Mouse (Mus musculus): ENCODE measurements around the gene Celf3. TPM values are rescaled to one million over a fixed set of nuclear protein-coding genes. Genes with fewer than 3 reads are reported as not detected.

Gene Celf3
- polyA plus RNA-seq, 1 experiment from 2014 or later = 1.7 TPM

- Histone ChIP-seq H3K4me1 (ENCODE audit: control insufficient read depth, insufficient read depth, low read length) (peaks cover 18% of the 10 kb centered on the region), H3K4me2 (ENCODE audit: low read depth, low read length) (no peak overlapping the region), H3K36me3 (ENCODE audit: control insufficient read depth, insufficient read depth) (no peaks in the 10 kb centered on the region), H3K27me3 (ENCODE audit: control insufficient read depth, insufficient read depth, low read length) (peaks cover 33% of the 10 kb centered on the region), H3K27ac (ENCODE audit: low read length) (no peak overlapping the region), H3K9ac (ENCODE audit: low read length) (no peak overlapping the region), H3K9me3 (replicated peaks; ENCODE audit: control insufficient read depth, low read length) (no peaks in the 10 kb centered on the region), H3K4me3 (ENCODE audit: low read length) (no peak overlapping the region)
- WGBS = 49% methylated on average over 8 of the region's 8 CpGs
- no peak for ATAC-seq (replicated peaks; ENCODE audit: extremely low read depth, insufficient read depth, low FRiP score)
Measured at GRCm38 (mm10) chr3:94476301-94477035, 1.6 kb upstream of the Celf3 start.

GRCm38 (mm10) chr3:94477444-94477843 lies 651 bp upstream of the Celf3 start:
- no peak overlapping the region for H3K4me2 ChIP-seq (ENCODE audit: low read depth, low read length)
- no peaks in the 10 kb centered on the region for H3K36me3 ChIP-seq (ENCODE audit: control insufficient read depth, insufficient read depth)
- no peak overlapping the region for H3K27ac ChIP-seq (ENCODE audit: low read length)
- H3K4me1 ChIP-seq (ENCODE audit: control insufficient read depth, insufficient read depth, low read length) = peaks cover 16% of the 10 kb centered on the region
- H3K27me3 ChIP-seq (ENCODE audit: control insufficient read depth, insufficient read depth, low read length) = peaks cover 33% of the 10 kb centered on the region
- no peak for ATAC-seq (replicated peaks; ENCODE audit: extremely low read depth, insufficient read depth, low FRiP score)
- H3K4me3 ChIP-seq (ENCODE audit: low read length) = no peak overlapping the region
- 52% methylated on average over 4 of the region's 4 CpGs for WGBS
- no peaks in the 10 kb centered on the region for H3K9me3 ChIP-seq (replicated peaks; ENCODE audit: control insufficient read depth, low read length)
- H3K9ac ChIP-seq (ENCODE audit: low read length) = no peak overlapping the region

GRCm38 (mm10) chr3:94478591-94479169 lies 585 bp downstream of the Celf3 start:
- Histone ChIP-seq H3K36me3 (ENCODE audit: control insufficient read depth, insufficient read depth) (no peaks in the 10 kb centered on the region), H3K9me3 (replicated peaks; ENCODE audit: control insufficient read depth, low read length) (no peaks in the 10 kb centered on the region), H3K4me1 (ENCODE audit: control insufficient read depth, insufficient read depth, low read length) (peaks cover 12% of the 10 kb centered on the region), H3K4me3 (ENCODE audit: low read length) (no peak overlapping the region), H3K27me3 (ENCODE audit: control insufficient read depth, insufficient read depth, low read length) (peaks cover 33% of the 10 kb centered on the region), H3K9ac (ENCODE audit: low read length) (no peak overlapping the region), H3K27ac (ENCODE audit: low read length) (no peak overlapping the region), H3K4me2 (ENCODE audit: low read depth, low read length) (no peak overlapping the region)
- ATAC-seq (replicated peaks; ENCODE audit: extremely low read depth, insufficient read depth, low FRiP score) = no peak
- 24% methylated on average over 9 of the region's 9 CpGs for WGBS

- Histone ChIP-seq H3K4me3 (ENCODE audit: low read length) (peak overlapping the region; percentile 26), H3K27me3 (ENCODE audit: control insufficient read depth, insufficient read depth, low read length) (peaks cover 33% of the 10 kb centered on the region), H3K27ac (ENCODE audit: low read length) (no peak overlapping the region), H3K9ac (ENCODE audit: low read length) (no peak overlapping the region), H3K4me1 (ENCODE audit: control insufficient read depth, insufficient read depth, low read length) (peaks cover 8% of the 10 kb centered on the region; the same call in 1 of the 2 replicates), H3K4me2 (ENCODE audit: low read depth, low read length) (peak overlapping the region; percentile 55), H3K9me3 (replicated peaks; ENCODE audit: control insufficient read depth, low read length) (no peaks in the 10 kb centered on the region), H3K36me3 (ENCODE audit: control insufficient read depth, insufficient read depth) (no peaks in the 10 kb centered on the region)
- WGBS = 6% methylated on average over 10 of the region's 11 CpGs
- ATAC-seq (replicated peaks; ENCODE audit: extremely low read depth, insufficient read depth, low FRiP score) = no peak
Measured at GRCm38 (mm10) chr3:94479564-94479963, 1.5 kb downstream of the Celf3 start.

GRCm38 (mm10) chr3:94480291-94480884 lies 2.3 kb downstream of the Celf3 start, which contains the start of gene Riiad1:
Gene Riiad1, minus strand, starts transcription at chr3:94480341.
- Histone ChIP-seq H3K9me3 (replicated peaks; ENCODE audit: control insufficient read depth, low read length) (no peaks in the 10 kb centered on the region), H3K36me3 (ENCODE audit: control insufficient read depth, insufficient read depth) (no peaks in the 10 kb centered on the region), H3K27ac (ENCODE audit: low read length) (no peak within 1 kb of the TSS), H3K9ac (ENCODE audit: low read length) (no peak within 1 kb of the TSS), H3K4me2 (ENCODE audit: low read depth, low read length) (peak within 1 kb of the TSS; percentile 55), H3K4me3 (ENCODE audit: low read length) (peak within 1 kb of the TSS; percentile 26), H3K27me3 (ENCODE audit: control insufficient read depth, insufficient read depth, low read length) (peaks cover 33% of the 10 kb centered on the region), H3K4me1 (ENCODE audit: control insufficient read depth, insufficient read depth, low read length) (peaks cover 8% of the 10 kb centered on the region; the same call in 1 of the 2 replicates)
- ATAC-seq (replicated peaks; ENCODE audit: extremely low read depth, insufficient read depth, low FRiP score) = no peak
- 10% methylated on average over 16 of the region's 16 CpGs for WGBS

GRCm38 (mm10) chr3:94481429-94481828 lies 3.3 kb downstream of the Celf3 start:
- no peak for ATAC-seq (replicated peaks; ENCODE audit: extremely low read depth, insufficient read depth, low FRiP score)
- no peak overlapping the region for H3K9ac ChIP-seq (ENCODE audit: low read length)
- WGBS = 48% methylated on average over 4 of the region's 4 CpGs
- no peaks in the 10 kb centered on the region for H3K9me3 ChIP-seq (replicated peaks; ENCODE audit: control insufficient read depth, low read length)
- no peak overlapping the region for H3K4me2 ChIP-seq (ENCODE audit: low read depth, low read length)
- H3K36me3 ChIP-seq (ENCODE audit: control insufficient read depth, insufficient read depth) = no peaks in the 10 kb centered on the region
- no peak overlapping the region for H3K4me3 ChIP-seq (ENCODE audit: low read length)
- no peak overlapping the region for H3K27ac ChIP-seq (ENCODE audit: low read length)
- peaks cover 8% of the 10 kb centered on the region; the same call in 1 of the 2 replicates for H3K4me1 ChIP-seq (ENCODE audit: control insufficient read depth, insufficient read depth, low read length)
- H3K27me3 ChIP-seq (ENCODE audit: control insufficient read depth, insufficient read depth, low read length) = peaks cover 33% of the 10 kb centered on the region

- Histone ChIP-seq H3K4me1 (ENCODE audit: control insufficient read depth, insufficient read depth, low read length) (peaks cover 10% of the 10 kb centered on the region; the same call in 1 of the 2 replicates), H3K36me3 (ENCODE audit: control insufficient read depth, insufficient read depth) (no peaks in the 10 kb centered on the region), H3K27ac (ENCODE audit: low read length) (no peak overlapping the region), H3K4me2 (ENCODE audit: low read depth, low read length) (no peak overlapping the region), H3K27me3 (ENCODE audit: control insufficient read depth, insufficient read depth, low read length) (peaks cover 31% of the 10 kb centered on the region), H3K9ac (ENCODE audit: low read length) (no peak overlapping the region), H3K9me3 (replicated peaks; ENCODE audit: control insufficient read depth, low read length) (no peaks in the 10 kb centered on the region), H3K4me3 (ENCODE audit: low read length) (no peak overlapping the region)
- ATAC-seq (replicated peaks; ENCODE audit: extremely low read depth, insufficient read depth, low FRiP score) = no peak; the same call in 1 of the 2 replicates
- WGBS = 71% methylated on average over 17 of the region's 17 CpGs
Measured at GRCm38 (mm10) chr3:94482764-94483385, 4.8 kb downstream of the Celf3 start.

- ATAC-seq (replicated peaks; ENCODE audit: extremely low read depth, insufficient read depth, low FRiP score) = no peak
- Histone ChIP-seq H3K27ac (ENCODE audit: low read length) (no peak overlapping the region), H3K4me1 (ENCODE audit: control insufficient read depth, insufficient read depth, low read length) (peaks cover 10% of the 10 kb centered on the region; the same call in 1 of the 2 replicates), H3K4me2 (ENCODE audit: low read depth, low read length) (no peak overlapping the region), H3K36me3 (ENCODE audit: control insufficient read depth, insufficient read depth) (no peaks in the 10 kb centered on the region), H3K27me3 (ENCODE audit: control insufficient read depth, insufficient read depth, low read length) (peaks cover 22% of the 10 kb centered on the region), H3K4me3 (ENCODE audit: low read length) (no peak overlapping the region), H3K9me3 (replicated peaks; ENCODE audit: control insufficient read depth, low read length) (no peaks in the 10 kb centered on the region), H3K9ac (ENCODE audit: low read length) (no peak overlapping the region)
- WGBS = 28% methylated on average over 20 of the region's 20 CpGs
Measured at GRCm38 (mm10) chr3:94483790-94484439, 5.8 kb downstream of the Celf3 start.

Measured in heart, embryonic 16.5 days (tissue).